Mouse (Mus musculus): ENCODE results near the gene Maf. TPM values are rescaled to one million over a fixed set of nuclear protein-coding genes. Genes with fewer than 3 reads are reported as not detected.

The Maf gene
- polyA plus RNA-seq, 1 experiment from 2014 or later = 2.1 TPM

DNA sequence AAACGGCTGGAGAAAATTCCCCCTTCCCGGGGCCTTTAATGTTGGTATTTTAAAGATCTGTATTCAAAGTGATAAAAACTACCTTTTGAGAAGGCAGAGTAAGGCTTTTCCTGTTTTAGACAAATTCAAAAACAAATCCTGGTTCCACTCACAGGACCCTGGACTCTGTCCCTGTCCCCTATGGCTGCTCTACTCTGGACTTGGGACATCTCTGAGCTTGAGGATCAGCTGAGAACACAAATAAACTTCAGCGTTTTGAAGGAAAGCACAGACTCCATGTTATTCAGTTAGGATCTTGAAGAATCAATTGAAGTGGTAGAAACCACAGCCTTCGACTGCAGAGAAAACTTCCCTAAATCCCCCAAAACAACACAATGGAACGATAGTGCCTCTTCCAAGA is 8.4 kb downstream of the Maf start:
- H3K27ac ChIP-seq = no peak overlapping the region
- 56% methylated on average over 5 of the region's 5 CpGs for WGBS
- peaks cover 19% of the 10 kb centered on the region for H3K4me1 ChIP-seq
- no peaks in the 10 kb centered on the region for H3K27me3 ChIP-seq (ENCODE audit: insufficient read depth, poor library complexity, severe bottlenecking)
- H3K9me3 ChIP-seq = no peaks in the 10 kb centered on the region
- no peak for DNase-seq (ENCODE audit: low spot score)
- no peak overlapping the region for H3K4me3 ChIP-seq
- no peaks in the 10 kb centered on the region for H3K36me3 ChIP-seq

DNA sequence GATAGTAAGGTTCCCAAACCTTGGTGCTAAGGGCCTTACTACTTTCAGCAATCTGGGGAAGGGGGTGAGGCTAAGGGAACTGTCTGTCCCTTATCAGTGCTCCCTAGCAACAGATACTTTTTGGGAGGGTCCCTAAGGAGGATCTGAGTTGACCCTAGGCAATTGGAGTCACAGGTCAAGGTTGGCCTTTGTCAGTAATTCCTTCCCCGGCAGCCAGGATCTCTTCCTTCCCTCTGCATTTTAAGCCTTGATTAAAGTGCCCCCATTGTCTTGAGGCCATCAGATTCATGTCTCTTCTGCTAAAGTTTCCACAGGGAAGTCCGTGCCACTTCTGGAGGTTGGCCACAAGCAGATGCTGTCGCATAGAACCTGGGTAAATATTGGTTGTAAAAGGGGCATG is 10.2 kb downstream of the Maf start:
- Histone ChIP-seq H3K9me3 (no peaks in the 10 kb centered on the region), H3K27ac (no peak overlapping the region), H3K4me3 (no peak overlapping the region), H3K27me3 (ENCODE audit: insufficient read depth, poor library complexity, severe bottlenecking) (no peaks in the 10 kb centered on the region), H3K4me1 (peaks cover 19% of the 10 kb centered on the region), H3K36me3 (no peaks in the 10 kb centered on the region)
- DNase-seq (ENCODE audit: low spot score) = no peak
- 49% methylated on average over 3 of the region's 3 CpGs for WGBS

DNA sequence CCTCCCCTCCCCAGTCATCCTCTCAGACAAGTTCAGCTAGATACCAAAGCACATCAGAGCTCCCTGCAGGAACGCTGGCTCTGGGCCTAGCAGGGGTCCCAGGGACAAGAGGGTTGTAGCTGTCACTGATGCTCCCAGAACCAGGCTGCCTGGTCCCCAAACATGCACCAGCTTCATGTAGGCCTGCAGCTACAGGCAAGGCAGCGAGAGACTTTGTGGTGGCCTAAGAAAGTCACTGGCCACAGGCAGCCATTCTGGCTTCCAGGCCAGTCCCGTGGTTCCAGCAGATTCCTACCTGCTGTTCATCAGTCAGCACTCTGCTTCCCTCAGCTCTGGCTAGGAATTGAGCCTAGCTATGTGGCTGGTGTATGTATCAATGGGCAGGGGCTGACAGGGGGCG is 10.9 kb downstream of the Maf start:
- Histone ChIP-seq H3K4me1 (peaks cover 19% of the 10 kb centered on the region), H3K27ac (no peak overlapping the region), H3K4me3 (no peak overlapping the region), H3K27me3 (ENCODE audit: insufficient read depth, poor library complexity, severe bottlenecking) (no peaks in the 10 kb centered on the region), H3K9me3 (no peaks in the 10 kb centered on the region), H3K36me3 (no peaks in the 10 kb centered on the region)
- 47% methylated on average over 4 of the region's 4 CpGs for WGBS
- DNase-seq (ENCODE audit: low spot score) = no peak

DNA sequence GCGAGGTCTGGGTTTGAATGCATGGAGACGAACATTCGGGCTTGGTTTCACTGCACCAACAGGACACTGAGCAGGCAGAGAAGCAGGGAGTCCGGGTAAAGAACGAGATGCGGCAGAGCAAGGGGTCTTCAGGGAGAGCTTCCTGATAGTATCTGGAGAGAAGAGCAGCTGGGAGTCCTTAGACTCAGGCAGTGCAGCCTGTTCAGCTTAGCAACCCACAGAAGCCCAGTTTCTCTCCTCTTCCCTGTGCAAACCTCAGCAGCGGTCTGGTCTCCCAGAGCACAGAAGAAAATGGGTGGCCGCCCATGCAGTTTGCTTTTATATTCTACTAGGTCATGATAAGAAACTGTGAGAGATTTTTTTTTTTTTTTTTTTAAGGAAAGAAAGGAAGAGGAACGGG is 20.2 kb downstream of the Maf start:
- no peak for DNase-seq (ENCODE audit: low spot score)
- H3K27me3 ChIP-seq (ENCODE audit: insufficient read depth, poor library complexity, severe bottlenecking) = peaks cover 5% of the 10 kb centered on the region; the same call in 1 of the 2 replicates
- WGBS = 69% methylated on average over 9 of the region's 9 CpGs

DNA sequence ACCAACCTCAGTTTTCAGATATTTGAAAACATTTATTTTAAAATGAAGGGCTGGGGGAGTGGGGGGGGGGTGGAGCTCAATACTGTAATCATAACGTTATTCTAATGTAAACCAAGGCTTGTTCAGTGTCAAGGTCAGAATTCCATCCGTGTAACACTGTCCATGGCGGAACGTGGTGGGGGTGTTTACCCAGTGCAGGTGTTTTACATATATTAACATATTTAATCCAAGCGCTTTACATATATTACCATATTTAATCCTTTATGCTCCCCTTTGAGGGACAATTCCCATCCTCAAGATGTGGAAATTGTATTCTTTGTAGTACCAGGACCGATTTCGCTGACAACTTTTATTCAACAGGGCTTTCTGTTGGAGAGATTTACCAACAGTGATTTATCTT is 24.3 kb downstream of the Maf start:
- no peaks in the 10 kb centered on the region for H3K4me1 ChIP-seq
- no peak overlapping the region for H3K4me3 ChIP-seq
- WGBS = 77% methylated on average over 7 of the region's 7 CpGs
- H3K36me3 ChIP-seq = no peaks in the 10 kb centered on the region
- no peak overlapping the region for H3K27ac ChIP-seq
- H3K9me3 ChIP-seq = no peaks in the 10 kb centered on the region
- no peak for DNase-seq (ENCODE audit: low spot score)
- peaks cover 5% of the 10 kb centered on the region; the same call in 1 of the 2 replicates for H3K27me3 ChIP-seq (ENCODE audit: insufficient read depth, poor library complexity, severe bottlenecking)

More for the DNA sequence above, 20.2 kb downstream of the Maf start:
- H3K36me3 ChIP-seq = no peaks in the 10 kb centered on the region
- H3K4me1 ChIP-seq = no peaks in the 10 kb centered on the region
- no peak overlapping the region for H3K4me3 ChIP-seq
- no peak overlapping the region for H3K27ac ChIP-seq
- H3K9me3 ChIP-seq = no peaks in the 10 kb centered on the region

DNA sequence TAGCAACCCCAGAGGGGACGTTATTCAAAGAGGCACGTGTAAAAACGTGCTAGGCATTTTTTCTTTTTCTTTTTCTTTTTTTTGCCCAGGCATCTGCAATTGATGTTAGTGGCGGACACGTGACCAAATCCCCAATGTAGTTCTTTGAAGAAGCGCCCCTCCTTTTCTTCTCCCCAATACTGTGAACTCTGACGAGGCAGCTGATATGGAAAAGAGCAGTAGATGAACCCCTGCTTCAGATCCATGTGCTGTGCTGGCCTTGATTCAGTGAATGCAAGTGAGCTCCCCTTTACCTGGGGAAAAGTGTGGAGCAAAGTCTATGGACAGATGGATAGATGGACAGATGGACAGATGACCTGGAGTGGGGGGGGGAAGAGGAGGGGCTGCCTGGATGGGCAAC is 28.1 kb downstream of the Maf start:
- Histone ChIP-seq H3K4me1 (no peaks in the 10 kb centered on the region), H3K9me3 (no peaks in the 10 kb centered on the region), H3K27ac (no peak overlapping the region), H3K36me3 (no peaks in the 10 kb centered on the region), H3K4me3 (no peak overlapping the region), H3K27me3 (ENCODE audit: insufficient read depth, poor library complexity, severe bottlenecking) (no peaks in the 10 kb centered on the region; the same call in 1 of the 2 replicates)
- DNase-seq (ENCODE audit: low spot score) = no peak
- 71% methylated on average over 7 of the region's 7 CpGs for WGBS

DNA sequence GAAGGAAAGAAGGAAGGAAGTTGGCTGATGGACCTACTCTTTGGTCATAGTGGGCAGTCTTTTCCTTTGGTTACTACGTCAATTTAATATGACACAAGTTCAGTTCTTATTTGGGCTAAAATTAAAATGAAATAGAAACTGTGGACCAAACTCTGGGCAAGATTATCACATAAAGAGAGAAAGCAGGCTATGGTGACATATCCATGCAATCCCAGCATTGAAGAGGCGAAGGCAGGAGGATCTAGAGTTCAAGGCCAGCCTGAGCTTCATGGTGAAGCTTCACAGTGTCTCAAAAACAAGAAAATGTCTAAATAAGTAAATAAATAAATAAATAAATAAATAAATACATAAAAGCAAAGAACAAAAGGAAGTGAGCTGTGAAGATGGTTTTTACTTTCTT is 42.7 kb downstream of the Maf start:
- Histone ChIP-seq H3K9me3 (no peaks in the 10 kb centered on the region), H3K27me3 (ENCODE audit: insufficient read depth, poor library complexity, severe bottlenecking) (no peaks in the 10 kb centered on the region), H3K4me1 (no peaks in the 10 kb centered on the region), H3K36me3 (no peaks in the 10 kb centered on the region), H3K4me3 (no peak overlapping the region), H3K27ac (no peak overlapping the region)
- WGBS = 78% methylated on average over 2 of the region's 2 CpGs
- no peak for DNase-seq (ENCODE audit: low spot score)

DNA sequence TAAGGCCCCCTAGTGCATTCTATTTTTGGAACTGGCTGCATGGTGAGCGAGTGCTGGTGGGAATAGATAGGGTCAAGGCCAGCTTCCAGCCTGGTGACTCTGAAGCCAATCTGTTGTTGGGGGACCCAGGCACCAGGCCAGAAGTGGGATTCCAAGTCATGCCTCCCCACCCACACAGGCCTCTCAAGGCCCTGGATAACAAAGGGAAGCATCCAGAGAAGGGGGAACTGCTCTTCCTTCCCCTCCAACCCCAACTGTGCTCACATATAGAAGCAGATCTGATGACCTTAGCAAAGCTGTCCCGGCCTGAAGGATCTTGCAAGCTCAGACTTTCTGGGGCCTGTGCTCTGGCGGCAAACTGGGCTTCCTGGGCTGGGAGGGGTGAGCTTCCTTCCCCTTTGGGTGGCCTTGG is 57.5 kb downstream of the Maf start:
- H3K27ac ChIP-seq = peak overlapping the region; percentile 52; the same call in 1 of the 2 replicates
- DNase-seq (ENCODE audit: low spot score) = no peak
- H3K4me3 ChIP-seq = no peak overlapping the region
- no peaks in the 10 kb centered on the region for H3K27me3 ChIP-seq (ENCODE audit: insufficient read depth, poor library complexity, severe bottlenecking)
- H3K4me1 ChIP-seq = peaks cover 8% of the 10 kb centered on the region
- H3K9me3 ChIP-seq = no peaks in the 10 kb centered on the region; the same call in 1 of the 2 replicates
- no peaks in the 10 kb centered on the region for H3K36me3 ChIP-seq
- 45% methylated on average over 3 of the region's 3 CpGs for WGBS

DNA sequence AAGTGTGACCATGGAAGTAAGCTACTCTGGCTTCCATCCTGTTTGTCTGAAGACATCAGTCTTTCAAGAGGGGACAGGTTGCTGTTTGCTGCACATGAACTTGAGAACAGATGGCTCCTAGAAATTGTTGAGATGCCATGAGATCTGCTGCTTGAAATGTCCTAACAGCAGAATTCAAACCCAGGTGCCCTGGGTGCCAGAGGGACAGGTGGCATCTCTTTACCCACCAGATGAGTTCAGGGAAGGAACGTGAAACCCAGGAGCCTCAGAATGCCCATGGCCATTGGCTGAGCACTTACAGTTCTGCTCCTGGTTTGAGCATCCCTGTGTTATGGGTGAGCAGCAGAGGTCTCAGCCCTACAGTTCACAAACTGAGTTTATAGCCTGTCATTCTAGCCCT is 62.5 kb downstream of the Maf start:
- Histone ChIP-seq H3K4me1 (peaks cover 5% of the 10 kb centered on the region), H3K36me3 (no peaks in the 10 kb centered on the region), H3K27me3 (ENCODE audit: insufficient read depth, poor library complexity, severe bottlenecking) (no peaks in the 10 kb centered on the region), H3K4me3 (no peak overlapping the region), H3K9me3 (no peaks in the 10 kb centered on the region; the same call in 1 of the 2 replicates), H3K27ac (no peak overlapping the region)
- WGBS = 88% methylated on average over 1 of the region's 1 CpGs
- DNase-seq (ENCODE audit: low spot score) = no peak

DNA sequence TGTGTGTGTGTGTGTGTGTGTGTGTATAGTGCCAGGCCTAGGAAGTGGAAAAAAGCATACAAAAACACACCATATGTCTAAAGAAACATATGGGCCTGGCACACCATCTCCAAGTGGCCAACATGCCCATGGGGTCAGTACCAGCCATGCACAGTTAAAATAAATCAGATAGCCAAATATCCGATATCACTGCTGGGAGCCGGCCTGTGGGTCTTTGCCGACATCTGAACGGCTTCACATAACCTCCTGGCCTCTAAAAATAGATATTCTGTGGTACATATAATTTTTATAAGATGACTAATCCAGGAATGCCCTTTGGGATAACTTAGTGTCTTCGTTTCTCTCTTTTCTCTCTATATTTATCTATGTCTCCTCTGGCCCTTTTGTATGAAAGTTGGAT is 65.7 kb downstream of the Maf start:
- Histone ChIP-seq H3K9me3 (no peaks in the 10 kb centered on the region), H3K4me3 (no peak overlapping the region), H3K36me3 (no peaks in the 10 kb centered on the region), H3K4me1 (no peaks in the 10 kb centered on the region), H3K27ac (no peak overlapping the region), H3K27me3 (ENCODE audit: insufficient read depth, poor library complexity, severe bottlenecking) (no peaks in the 10 kb centered on the region)
- WGBS = 86% methylated on average over 5 of the region's 5 CpGs
- DNase-seq (ENCODE audit: low spot score) = no peak

DNA sequence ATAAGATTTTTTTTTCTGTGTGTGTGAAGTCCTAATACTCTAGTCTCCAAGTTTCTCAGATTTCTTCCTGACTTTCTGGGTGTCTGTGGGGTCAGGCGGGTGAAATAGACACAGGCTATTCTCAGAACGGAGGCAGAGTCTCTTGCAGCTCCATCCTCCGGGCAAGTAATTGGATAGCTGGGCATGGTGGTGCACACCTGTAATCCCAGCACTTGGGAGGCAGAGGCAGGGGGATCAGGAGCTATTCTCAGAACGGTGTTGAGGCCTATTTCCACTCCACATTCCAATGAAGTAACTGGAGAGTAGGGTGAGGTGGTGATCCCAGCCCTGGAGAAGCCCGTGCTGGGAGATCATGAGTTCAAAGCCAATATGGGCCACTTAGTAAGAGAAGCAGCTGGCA is 67.6 kb downstream of the Maf start:
- Histone ChIP-seq H3K9me3 (no peaks in the 10 kb centered on the region), H3K27ac (no peak overlapping the region), H3K4me3 (no peak overlapping the region), H3K27me3 (ENCODE audit: insufficient read depth, poor library complexity, severe bottlenecking) (no peaks in the 10 kb centered on the region), H3K4me1 (no peaks in the 10 kb centered on the region), H3K36me3 (no peaks in the 10 kb centered on the region)
- no peak for DNase-seq (ENCODE audit: low spot score)
- WGBS = 70% methylated on average over 5 of the region's 5 CpGs

DNA sequence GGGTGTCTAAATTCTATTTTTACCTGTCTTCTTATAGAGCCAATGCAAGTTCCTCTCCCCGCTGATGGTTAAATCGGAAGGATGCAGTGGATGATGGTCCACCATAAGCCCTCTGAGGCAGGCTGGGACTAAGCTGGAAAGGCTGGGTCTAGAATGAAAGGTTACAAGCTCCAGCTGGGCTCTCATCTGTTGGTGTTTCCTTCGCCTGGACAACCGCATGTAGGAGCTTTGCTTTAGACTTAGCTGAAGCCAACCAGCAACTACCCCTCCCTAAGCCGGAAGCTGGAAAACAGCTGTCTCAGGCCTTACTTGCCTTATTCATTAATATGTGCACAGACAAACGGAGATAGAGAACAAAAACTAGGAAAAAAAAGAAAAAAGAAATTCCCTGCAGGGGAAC is 70.8 kb downstream of the Maf start:
- no peak overlapping the region for H3K27ac ChIP-seq
- 87% methylated on average over 6 of the region's 6 CpGs for WGBS
- DNase-seq (ENCODE audit: low spot score) = no peak
- H3K4me1 ChIP-seq = no peaks in the 10 kb centered on the region
- no peaks in the 10 kb centered on the region for H3K27me3 ChIP-seq (ENCODE audit: insufficient read depth, poor library complexity, severe bottlenecking)
- H3K9me3 ChIP-seq = no peaks in the 10 kb centered on the region
- H3K4me3 ChIP-seq = no peak overlapping the region
- no peaks in the 10 kb centered on the region for H3K36me3 ChIP-seq

Measured in heart, embryonic 10.5 days (tissue).